Mouse (Mus musculus): ENCODE measurements around the gene Prkab2. TPM values are rescaled to one million over a fixed set of nuclear protein-coding genes. Genes with fewer than 3 reads are reported as not detected.

Gene Prkab2
- polyA plus RNA-seq, 1 experiment from 2014 or later: 6.8 TPM

DNA sequence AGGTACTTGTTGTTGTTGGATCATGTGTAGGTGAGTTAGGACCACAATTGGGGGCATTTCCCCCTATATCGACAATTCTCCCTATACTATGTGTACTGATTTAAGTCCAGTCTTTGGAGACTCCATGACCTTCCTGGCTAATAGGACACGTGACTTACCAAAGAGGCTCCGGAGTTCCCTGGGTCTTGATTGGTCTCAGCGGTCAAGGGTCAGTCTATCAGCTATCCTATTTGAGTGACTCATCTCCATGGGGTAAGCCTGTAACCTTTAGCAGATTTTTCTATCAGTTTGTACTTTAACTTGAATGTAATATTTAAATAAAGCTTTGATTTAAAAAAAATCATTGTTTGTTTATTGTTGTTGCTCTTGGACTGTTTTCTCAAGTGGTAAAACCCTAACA, 37.3 kb upstream of the Prkab2 start:
- 92% methylated on average over 4 of the region's 4 CpGs for WGBS

DNA sequence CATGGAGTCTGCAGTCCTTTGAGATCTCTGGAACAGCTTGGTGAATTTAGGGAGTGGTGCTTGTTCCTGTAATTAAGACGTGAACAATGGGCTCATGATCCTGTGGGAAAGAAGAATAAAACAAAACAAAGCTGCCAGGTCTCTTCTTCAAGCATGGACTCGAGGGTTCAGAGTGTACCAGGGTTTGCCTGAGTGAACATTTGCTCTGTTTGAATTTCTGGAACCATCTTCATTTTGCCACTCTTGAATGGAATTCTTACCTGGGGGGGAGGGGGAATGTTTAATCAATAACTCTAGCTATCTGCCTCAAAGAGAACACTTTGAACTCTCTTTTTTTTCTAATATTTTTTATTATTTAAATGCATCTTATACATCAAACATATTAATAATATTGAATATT, 33.4 kb upstream of the Prkab2 start:
- no peaks in the 10 kb centered on the region for H3K27me3 ChIP-seq (ENCODE audit: control insufficient read depth, insufficient read depth, low read length)
- no peak overlapping the region for H3K4me3 ChIP-seq (ENCODE audit: low read depth, low read length)
- H3K4me1 ChIP-seq (replicated peaks; ENCODE audit: control insufficient read depth, insufficient read depth, low read length): no peaks in the 10 kb centered on the region; the same call in 1 of the 2 replicates
- no peaks in the 10 kb centered on the region for H3K36me3 ChIP-seq (ENCODE audit: control insufficient read depth, insufficient read depth, low read length)
- no peak overlapping the region for H3K27ac ChIP-seq (ENCODE audit: low read depth, low read length)
- H3K9ac ChIP-seq (ENCODE audit: low read length): no peak overlapping the region
- ATAC-seq (replicated peaks; ENCODE audit: low FRiP score): no peak
- no peak overlapping the region for H3K4me2 ChIP-seq (ENCODE audit: low read depth, low read length, severe bottlenecking)
- WGBS: 47% methylated on average over 2 of the region's 2 CpGs
- H3K9me3 ChIP-seq (ENCODE audit: control insufficient read depth, low read length): no peaks in the 10 kb centered on the region
- DNase-seq (ENCODE audit: low spot score): no peak

More for the DNA sequence above, 37.3 kb upstream of the Prkab2 start:
- DNase-seq (ENCODE audit: low spot score) (no peak), ATAC-seq (replicated peaks; ENCODE audit: low FRiP score) (no peak)
- no peaks in the 10 kb centered on the region for H3K27me3 ChIP-seq (ENCODE audit: control insufficient read depth, insufficient read depth, low read length)
- no peak overlapping the region for H3K4me2 ChIP-seq (ENCODE audit: low read depth, low read length, severe bottlenecking)
- H3K4me1 ChIP-seq (replicated peaks; ENCODE audit: control insufficient read depth, insufficient read depth, low read length): no peaks in the 10 kb centered on the region
- H3K36me3 ChIP-seq (ENCODE audit: control insufficient read depth, insufficient read depth, low read length): no peaks in the 10 kb centered on the region
- H3K4me3 ChIP-seq (ENCODE audit: low read depth, low read length): no peak overlapping the region
- no peaks in the 10 kb centered on the region for H3K9me3 ChIP-seq (ENCODE audit: control insufficient read depth, low read length)
- no peak overlapping the region for H3K27ac ChIP-seq (ENCODE audit: low read depth, low read length)
- no peak overlapping the region for H3K9ac ChIP-seq (ENCODE audit: low read length)

DNA sequence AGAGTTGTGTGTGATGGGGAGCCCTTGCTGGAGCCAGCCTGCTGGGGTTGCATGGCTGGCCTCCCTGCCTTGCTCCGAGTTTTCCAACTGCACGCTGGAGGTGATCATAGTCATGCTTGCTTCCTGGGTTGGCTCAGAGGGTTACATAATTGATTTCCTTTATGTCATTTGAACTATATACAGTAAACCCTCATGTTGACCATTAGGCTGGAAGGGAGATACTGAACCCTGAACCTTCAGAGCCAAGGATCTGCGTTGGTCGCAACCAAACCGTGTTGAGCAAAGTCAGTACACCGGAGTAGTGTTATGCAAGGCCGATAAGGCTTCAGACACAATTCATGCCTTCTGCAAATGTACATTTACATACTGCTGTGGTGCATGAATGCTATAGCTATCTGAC, 30.1 kb upstream of the Prkab2 start:
- Histone ChIP-seq H3K27ac (ENCODE audit: low read depth, low read length) (no peak overlapping the region), H3K9ac (ENCODE audit: low read length) (no peak overlapping the region), H3K36me3 (ENCODE audit: control insufficient read depth, insufficient read depth, low read length) (no peaks in the 10 kb centered on the region), H3K9me3 (ENCODE audit: control insufficient read depth, low read length) (no peaks in the 10 kb centered on the region), H3K4me1 (replicated peaks; ENCODE audit: control insufficient read depth, insufficient read depth, low read length) (no peaks in the 10 kb centered on the region; the same call in 1 of the 2 replicates), H3K4me2 (ENCODE audit: low read depth, low read length, severe bottlenecking) (no peak overlapping the region), H3K27me3 (ENCODE audit: control insufficient read depth, insufficient read depth, low read length) (no peaks in the 10 kb centered on the region), H3K4me3 (ENCODE audit: low read depth, low read length) (no peak overlapping the region)
- no peak for DNase-seq (ENCODE audit: low spot score)
- no peak for ATAC-seq (replicated peaks; ENCODE audit: low FRiP score)
- WGBS: 81% methylated on average over 7 of the region's 7 CpGs

DNA sequence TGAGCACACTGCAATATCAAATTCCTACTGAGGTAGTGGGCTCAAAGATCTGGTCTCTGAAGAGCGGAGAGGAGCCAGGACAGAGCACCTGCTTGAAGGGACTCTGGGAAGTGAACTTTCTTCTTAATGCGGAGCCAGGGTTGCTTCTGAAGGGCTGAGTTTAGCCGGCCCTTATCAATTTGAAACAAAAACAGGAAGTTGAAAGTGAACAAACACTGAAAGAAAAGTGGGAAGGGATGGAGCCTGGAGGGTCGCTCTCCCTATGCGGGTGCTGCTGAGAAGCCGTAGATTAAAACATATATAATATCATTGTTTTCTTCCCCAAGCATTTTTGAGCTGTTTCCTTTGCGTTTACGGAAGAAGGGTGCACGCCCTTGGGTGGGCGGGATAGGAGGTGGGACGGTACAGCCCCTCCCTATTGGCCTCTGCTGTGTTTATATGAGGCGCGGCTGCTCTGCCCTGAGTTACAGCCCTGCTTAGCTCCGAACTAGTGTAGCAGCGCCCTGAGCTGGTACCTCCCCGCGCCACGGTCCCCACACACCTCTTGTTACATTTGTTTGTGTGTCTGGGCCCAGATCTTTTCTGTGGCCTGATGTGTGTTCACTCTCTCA, 29.5 kb upstream of the Prkab2 start, which contains the start of gene Fmo5:
Fmo5 (plus strand) TSS at position 414 of the 611 bp plus-strand sequence.
- Histone ChIP-seq H3K4me2 (ENCODE audit: low read depth, low read length, severe bottlenecking) (peak within 1 kb of the TSS; percentile 50), H3K9ac (ENCODE audit: low read length) (peak within 1 kb of the TSS; percentile 54), H3K4me1 (replicated peaks; ENCODE audit: control insufficient read depth, insufficient read depth, low read length) (no peaks in the 10 kb centered on the region; the same call in 1 of the 2 replicates), H3K9me3 (ENCODE audit: control insufficient read depth, low read length) (no peaks in the 10 kb centered on the region), H3K4me3 (ENCODE audit: low read depth, low read length) (peak within 1 kb of the TSS; percentile 29), H3K27ac (ENCODE audit: low read depth, low read length) (no peak within 1 kb of the TSS), H3K27me3 (ENCODE audit: control insufficient read depth, insufficient read depth, low read length) (no peaks in the 10 kb centered on the region), H3K36me3 (ENCODE audit: control insufficient read depth, insufficient read depth, low read length) (no peaks in the 10 kb centered on the region)
- ATAC-seq (replicated peaks; ENCODE audit: low FRiP score) (peak; percentile 73; the same call in 1 of the 2 replicates), DNase-seq (ENCODE audit: low spot score) (peak; percentile 62)
- WGBS: 5% methylated on average over 18 of the region's 18 CpGs

DNA sequence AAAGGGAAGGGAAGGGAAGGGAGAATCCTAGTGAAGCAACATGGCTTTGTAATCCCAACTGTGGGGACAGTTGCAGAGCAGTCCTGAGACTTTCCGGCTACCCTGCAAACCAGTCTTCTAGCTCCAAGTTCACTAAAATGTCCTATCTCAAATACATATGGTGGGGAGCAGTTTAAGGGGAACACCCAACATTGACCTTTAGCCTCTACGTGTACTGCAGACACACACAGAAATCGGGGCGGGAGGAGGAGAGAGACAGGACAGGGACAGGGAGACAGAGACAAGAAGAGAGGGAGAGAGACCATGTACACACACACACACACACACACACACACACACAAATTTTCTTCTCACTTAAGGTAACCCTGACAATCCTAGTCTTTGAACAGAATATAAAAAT, 28.1 kb upstream of the Prkab2 start:
- WGBS: 91% methylated on average over 4 of the region's 4 CpGs
- Histone ChIP-seq H3K9me3 (ENCODE audit: control insufficient read depth, low read length) (no peaks in the 10 kb centered on the region), H3K4me3 (ENCODE audit: low read depth, low read length) (no peak overlapping the region), H3K27me3 (ENCODE audit: control insufficient read depth, insufficient read depth, low read length) (no peaks in the 10 kb centered on the region), H3K9ac (ENCODE audit: low read length) (no peak overlapping the region), H3K36me3 (ENCODE audit: control insufficient read depth, insufficient read depth, low read length) (no peaks in the 10 kb centered on the region), H3K27ac (ENCODE audit: low read depth, low read length) (no peak overlapping the region), H3K4me2 (ENCODE audit: low read depth, low read length, severe bottlenecking) (no peak overlapping the region), H3K4me1 (replicated peaks; ENCODE audit: control insufficient read depth, insufficient read depth, low read length) (no peaks in the 10 kb centered on the region; the same call in 1 of the 2 replicates)
- no peak for ATAC-seq (replicated peaks; ENCODE audit: low FRiP score)
- no peak for DNase-seq (ENCODE audit: low spot score)

DNA sequence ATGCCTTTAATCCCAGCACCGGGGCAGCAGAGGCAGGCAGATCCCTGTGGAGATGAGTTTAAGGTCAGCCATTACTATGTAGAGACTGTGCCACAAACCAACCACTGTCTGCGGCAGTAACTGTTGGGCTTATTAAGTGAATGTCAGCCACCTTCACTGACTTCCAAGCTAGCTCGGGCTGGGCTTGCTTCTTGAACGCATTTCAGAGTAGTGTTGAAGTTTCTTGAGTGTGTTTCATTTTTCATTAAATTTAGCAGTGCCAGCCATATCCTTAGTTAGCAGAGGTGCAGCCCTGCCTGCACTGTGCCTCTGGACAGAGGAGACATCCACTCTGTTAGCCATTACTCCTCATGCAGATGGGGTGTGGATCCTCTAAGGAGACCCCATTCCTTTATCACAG, 27.2 kb upstream of the Prkab2 start:
- H3K4me3 ChIP-seq (ENCODE audit: low read depth, low read length): no peak overlapping the region
- whole genome bisulfite sequencing: 92% methylated on average over 4 of the region's 4 CpGs
- H3K27me3 ChIP-seq (ENCODE audit: control insufficient read depth, insufficient read depth, low read length): no peaks in the 10 kb centered on the region
- no peak overlapping the region for H3K27ac ChIP-seq (ENCODE audit: low read depth, low read length)
- H3K36me3 ChIP-seq (ENCODE audit: control insufficient read depth, insufficient read depth, low read length): no peaks in the 10 kb centered on the region
- H3K9me3 ChIP-seq (ENCODE audit: control insufficient read depth, low read length): no peaks in the 10 kb centered on the region
- H3K9ac ChIP-seq (ENCODE audit: low read length): no peak overlapping the region
- no peak overlapping the region for H3K4me2 ChIP-seq (ENCODE audit: low read depth, low read length, severe bottlenecking)
- no peaks in the 10 kb centered on the region; the same call in 1 of the 2 replicates for H3K4me1 ChIP-seq (replicated peaks; ENCODE audit: control insufficient read depth, insufficient read depth, low read length)
- DNase-seq (ENCODE audit: low spot score): no peak
- ATAC-seq (replicated peaks; ENCODE audit: low FRiP score): no peak

DNA sequence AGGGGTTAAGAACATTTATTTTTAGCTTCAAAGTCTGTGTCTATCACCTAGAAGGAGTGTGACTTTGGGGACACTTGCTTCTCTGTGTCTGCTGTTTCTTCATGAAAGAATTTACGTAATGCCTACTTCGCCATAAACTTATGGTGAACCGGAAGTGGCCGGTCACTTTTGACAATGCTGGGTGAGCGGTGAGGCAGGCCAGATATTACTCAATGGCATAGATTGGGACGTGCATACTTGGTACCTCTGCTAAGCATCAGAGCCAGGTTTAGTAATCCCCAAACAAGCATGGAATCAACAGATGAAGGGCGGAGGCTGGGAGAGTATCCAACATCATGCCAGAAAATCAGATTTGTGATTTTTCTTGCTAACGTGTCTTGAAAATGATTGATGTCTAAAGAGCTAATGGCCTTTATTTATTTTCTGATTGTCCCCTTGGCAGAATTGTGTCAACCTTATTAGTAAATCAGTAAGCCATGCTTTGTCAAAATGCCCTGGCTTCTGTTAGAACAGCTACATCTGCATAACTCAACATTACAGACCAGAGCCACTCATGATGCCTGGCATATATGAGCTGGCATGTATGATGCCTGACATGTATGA, 26.6 kb upstream of the Prkab2 start:
- DNase-seq (ENCODE audit: low spot score) (no peak), ATAC-seq (replicated peaks; ENCODE audit: low FRiP score) (no peak)
- Histone ChIP-seq H3K4me2 (ENCODE audit: low read depth, low read length, severe bottlenecking) (no peak overlapping the region), H3K36me3 (ENCODE audit: control insufficient read depth, insufficient read depth, low read length) (no peaks in the 10 kb centered on the region), H3K27ac (ENCODE audit: low read depth, low read length) (no peak overlapping the region), H3K4me3 (ENCODE audit: low read depth, low read length) (no peak overlapping the region), H3K27me3 (ENCODE audit: control insufficient read depth, insufficient read depth, low read length) (no peaks in the 10 kb centered on the region), H3K9ac (ENCODE audit: low read length) (no peak overlapping the region), H3K9me3 (ENCODE audit: control insufficient read depth, low read length) (no peaks in the 10 kb centered on the region), H3K4me1 (replicated peaks; ENCODE audit: control insufficient read depth, insufficient read depth, low read length) (no peaks in the 10 kb centered on the region; the same call in 1 of the 2 replicates)
- 92% methylated on average over 8 of the region's 8 CpGs for WGBS

DNA sequence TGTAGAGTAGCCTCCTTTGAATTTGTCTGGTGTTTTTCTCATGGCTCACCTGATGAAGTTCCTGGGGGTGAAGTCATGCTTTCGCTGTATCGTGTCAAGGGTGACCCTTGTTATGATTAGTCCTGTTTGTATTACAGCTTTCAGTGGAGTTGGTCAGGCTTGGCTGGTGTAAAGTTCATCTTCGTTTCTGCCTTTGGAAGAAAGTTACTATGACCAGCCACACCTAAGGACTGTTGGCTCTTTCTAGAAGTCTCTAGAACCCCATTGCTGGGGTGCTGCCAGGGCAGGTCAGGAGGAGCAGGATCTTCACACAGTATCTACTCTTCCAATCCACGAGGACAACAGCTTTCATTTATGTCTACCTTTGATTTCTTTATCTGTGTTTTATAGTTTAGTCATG, 24.5 kb upstream of the Prkab2 start:
- no peak for ATAC-seq (replicated peaks; ENCODE audit: low FRiP score)
- 90% methylated on average over 4 of the region's 4 CpGs for WGBS
- H3K4me2 ChIP-seq (ENCODE audit: low read depth, low read length, severe bottlenecking): no peak overlapping the region
- H3K36me3 ChIP-seq (ENCODE audit: control insufficient read depth, insufficient read depth, low read length): no peaks in the 10 kb centered on the region
- DNase-seq (ENCODE audit: low spot score): no peak
- H3K9me3 ChIP-seq (ENCODE audit: control insufficient read depth, low read length): no peaks in the 10 kb centered on the region
- H3K9ac ChIP-seq (ENCODE audit: low read length): no peak overlapping the region
- H3K4me1 ChIP-seq (replicated peaks; ENCODE audit: control insufficient read depth, insufficient read depth, low read length): no peaks in the 10 kb centered on the region; the same call in 1 of the 2 replicates
- no peak overlapping the region for H3K27ac ChIP-seq (ENCODE audit: low read depth, low read length)
- H3K27me3 ChIP-seq (ENCODE audit: control insufficient read depth, insufficient read depth, low read length): no peaks in the 10 kb centered on the region
- H3K4me3 ChIP-seq (ENCODE audit: low read depth, low read length): no peak overlapping the region

DNA sequence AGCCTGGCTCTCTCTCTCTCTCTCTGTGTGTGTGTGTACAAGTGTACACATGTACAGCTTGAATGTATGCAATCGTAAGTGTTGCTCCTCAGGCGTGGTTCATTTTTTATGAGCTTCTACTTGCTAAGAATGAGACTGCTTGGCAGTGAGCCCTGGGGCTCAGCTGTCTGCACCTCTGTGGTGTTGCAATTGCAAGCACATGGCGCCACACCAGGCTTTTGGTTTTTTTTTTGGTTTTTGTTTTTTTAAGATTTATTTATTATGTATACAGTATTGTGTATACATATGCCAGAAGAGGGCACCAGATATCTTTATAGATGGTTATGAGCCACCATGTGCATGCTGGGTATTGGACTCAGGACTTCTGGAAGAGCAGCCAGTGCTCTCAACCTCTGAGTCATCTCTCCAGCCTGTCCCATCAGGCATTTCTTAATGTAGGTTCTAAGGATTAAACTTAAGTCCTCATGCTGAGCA, 23.7 kb upstream of the Prkab2 start:
- Histone ChIP-seq H3K4me2 (ENCODE audit: low read depth, low read length, severe bottlenecking) (no peak overlapping the region), H3K9me3 (ENCODE audit: control insufficient read depth, low read length) (no peaks in the 10 kb centered on the region), H3K4me3 (ENCODE audit: low read depth, low read length) (no peak overlapping the region), H3K4me1 (replicated peaks; ENCODE audit: control insufficient read depth, insufficient read depth, low read length) (no peaks in the 10 kb centered on the region), H3K9ac (ENCODE audit: low read length) (no peak overlapping the region), H3K27me3 (ENCODE audit: control insufficient read depth, insufficient read depth, low read length) (no peaks in the 10 kb centered on the region), H3K36me3 (ENCODE audit: control insufficient read depth, insufficient read depth, low read length) (no peaks in the 10 kb centered on the region), H3K27ac (ENCODE audit: low read depth, low read length) (no peak overlapping the region)
- no peak for ATAC-seq (replicated peaks; ENCODE audit: low FRiP score)
- DNase-seq (ENCODE audit: low spot score): no peak
- WGBS: 87% methylated on average over 3 of the region's 3 CpGs
